Mouse (Mus musculus) stomach, postnatal 0 days (tissue): ENCODE results near the gene Ube2d1.

Experiments
- CTCF ChIP-seq: IDR thresholded peaks from 2 replicates; pipeline ENCODE4 v1.5.1; 2016; ENCODE audit warnings: antibody characterized with exemption, low read depth, mild to moderate bottlenecking, moderate library complexity
- EP300 ChIP-seq: optimal IDR thresholded peaks from 2 replicates; pipeline ENCODE3; 2016; ENCODE audit warnings: antibody characterized with exemption

GRCm38 (mm10) chr10:71310288-71310687 lies 25.2 kb upstream of the Ube2d1 start:
- TF ChIP-seq CTCF, result no peak
- TF ChIP-seq EP300, result no peak
